Mouse (Mus musculus) liver, embryonic 16.5 days (tissue): ENCODE results near the gene Nlrp6. TPM values are rescaled to one million over a fixed set of nuclear protein-coding genes. Genes with fewer than 3 reads are reported as not detected.
"Not testable (repeated sequence)": the region's sequence is repeated elsewhere in the genome, so short reads cannot be mapped to it uniquely, and the experiment has no call there.

Experiments used
- ATAC-seq: fragments of 200-750 bp; cut with Nextera tagmentation; 2 replicates; pipeline ENCODE4 v1.8.0; 2017; ENCODE audit warnings: low read depth, mild to moderate bottlenecking, moderate number of reproducible peaks, moderate library complexity
- H3K27ac ChIP-seq: fragments of 300-500 bp; sonication (generic); 2 replicates; pipeline ENCODE4 v1.5.1; 2014; ENCODE audit warnings: mild to moderate bottlenecking, low read length
- H3K27me3 ChIP-seq: fragments of 300-500 bp; sonication (generic); 2 replicates; pipeline ENCODE4 v1.6.1; 2014; ENCODE audit warnings: low read depth, low read length, mixed read lengths; ENCODE audit not compliant: control insufficient read depth, insufficient read depth
- H3K36me3 ChIP-seq: fragments of 300-500 bp; sonication (generic); 2 replicates; pipeline ENCODE4 v1.6.1; 2014; ENCODE audit warnings: mild to moderate bottlenecking; ENCODE audit not compliant: control insufficient read depth, insufficient read depth
- H3K4me1 ChIP-seq: fragments of 300-500 bp; sonication (generic); 2 replicates; pipeline ENCODE4 v1.6.1; 2014; ENCODE audit warnings: low read depth, low read length, mixed read lengths; ENCODE audit not compliant: control insufficient read depth
- H3K4me2 ChIP-seq: fragments of 300-500 bp; sonication (generic); 2 replicates; pipeline ENCODE4 v1.6.1; 2014; ENCODE audit warnings: low read depth, low read length, mixed read lengths
- H3K4me3 ChIP-seq: fragments of 300-500 bp; sonication (generic); 2 replicates; pipeline ENCODE4 v1.5.1; 2014; ENCODE audit warnings: low read depth, mild to moderate bottlenecking, low read length
- H3K9ac ChIP-seq: fragments of 300-500 bp; sonication (generic); 2 replicates; pipeline ENCODE4 v1.6.1; 2014; ENCODE audit warnings: low read depth, low read length
- H3K9me3 ChIP-seq: fragments of 300-500 bp; sonication (generic); replicated peaks from 2 replicates; pipeline ENCODE4 v1.6.1; 2016; ENCODE audit warnings: low read length; ENCODE audit not compliant: control insufficient read depth
- WGBS: fragments of 180-500 bp; shearing (Covaris S2); extraction: QIAGEN DNeasy Blood & Tissue Kit; methylation state at CpG from one replicate; pipeline ENCODE4 v1.1.7; 2014; ENCODE audit not compliant: insufficient replicate concordance; 5-methylcytosine and 5-hydroxymethylcytosine counted together
- polyA plus RNA-seq: library from polyadenylated mRNA; unstranded; fragments of >200 nt; fragmentation: Nextera tagmentation; extraction: Ambion mirVana; gene quantifications from 2 replicates; pipeline ENCODE4 v1.2.1, GENCODE M21; 2015

The Nlrp6 gene
- polyA plus RNA-seq, 1 experiment from 2014 or later, result 10.8 TPM

DNA sequence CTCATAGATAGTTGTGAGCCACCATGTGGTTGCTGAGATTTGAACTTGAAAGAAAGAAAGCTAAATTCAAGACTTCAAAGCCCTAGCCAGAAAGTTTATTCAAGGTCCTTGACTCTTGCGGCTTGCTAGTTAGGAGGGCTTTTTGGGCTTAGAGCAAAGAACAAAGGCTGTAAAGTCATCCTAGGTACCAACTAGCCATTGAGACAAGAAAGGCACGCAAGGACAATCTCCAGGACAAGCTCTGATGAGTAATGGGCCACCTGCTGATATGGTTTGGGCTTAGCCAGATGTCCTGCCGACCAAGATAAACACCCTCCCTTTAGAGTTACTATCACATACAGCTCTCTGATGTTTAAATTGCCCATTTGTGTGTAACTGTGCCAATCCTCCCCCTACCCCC lies 48.0 kb downstream of the Nlrp6 start:
- not testable (repeated sequence) for ATAC-seq, H3K4me3 ChIP-seq, H3K9ac ChIP-seq, H3K27me3 ChIP-seq, H3K4me1 ChIP-seq, H3K4me2 ChIP-seq, H3K36me3 ChIP-seq, H3K27ac ChIP-seq, H3K9me3 ChIP-seq
- 34% methylated on average over 3 of the region's 3 CpGs for WGBS

DNA sequence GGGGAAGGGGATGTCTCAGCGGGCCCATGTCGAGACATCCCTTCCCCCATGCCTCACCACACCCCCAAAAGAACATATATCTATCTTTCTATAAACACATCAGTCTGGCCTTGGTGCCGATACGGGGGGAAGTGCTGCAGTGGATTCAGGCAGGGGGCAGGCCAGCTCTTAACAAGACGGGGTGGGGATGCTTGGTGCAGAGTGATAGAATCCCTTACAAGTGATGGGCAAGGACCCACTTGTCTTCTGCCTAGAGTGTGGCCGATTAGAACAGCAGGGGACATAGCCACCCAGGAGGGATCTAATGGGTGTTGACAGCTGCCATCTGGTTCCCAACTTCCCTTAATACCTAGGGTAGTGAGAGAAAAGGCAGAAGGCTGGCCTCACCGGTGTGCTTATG lies 50.2 kb downstream of the Nlrp6 start:
- H3K4me2 ChIP-seq, result no peak overlapping the region
- H3K9me3 ChIP-seq, result no peaks in the 10 kb centered on the region
- no peaks in the 10 kb centered on the region; the same call in 1 of the 2 replicates for H3K4me1 ChIP-seq
- WGBS, result 27% methylated on average over 7 of the region's 7 CpGs
- no peak overlapping the region for H3K27ac ChIP-seq
- H3K36me3 ChIP-seq, result no peaks in the 10 kb centered on the region
- H3K4me3 ChIP-seq, result no peak overlapping the region
- ATAC-seq, result no peak
- no peaks in the 10 kb centered on the region for H3K27me3 ChIP-seq
- H3K9ac ChIP-seq, result no peak overlapping the region

DNA sequence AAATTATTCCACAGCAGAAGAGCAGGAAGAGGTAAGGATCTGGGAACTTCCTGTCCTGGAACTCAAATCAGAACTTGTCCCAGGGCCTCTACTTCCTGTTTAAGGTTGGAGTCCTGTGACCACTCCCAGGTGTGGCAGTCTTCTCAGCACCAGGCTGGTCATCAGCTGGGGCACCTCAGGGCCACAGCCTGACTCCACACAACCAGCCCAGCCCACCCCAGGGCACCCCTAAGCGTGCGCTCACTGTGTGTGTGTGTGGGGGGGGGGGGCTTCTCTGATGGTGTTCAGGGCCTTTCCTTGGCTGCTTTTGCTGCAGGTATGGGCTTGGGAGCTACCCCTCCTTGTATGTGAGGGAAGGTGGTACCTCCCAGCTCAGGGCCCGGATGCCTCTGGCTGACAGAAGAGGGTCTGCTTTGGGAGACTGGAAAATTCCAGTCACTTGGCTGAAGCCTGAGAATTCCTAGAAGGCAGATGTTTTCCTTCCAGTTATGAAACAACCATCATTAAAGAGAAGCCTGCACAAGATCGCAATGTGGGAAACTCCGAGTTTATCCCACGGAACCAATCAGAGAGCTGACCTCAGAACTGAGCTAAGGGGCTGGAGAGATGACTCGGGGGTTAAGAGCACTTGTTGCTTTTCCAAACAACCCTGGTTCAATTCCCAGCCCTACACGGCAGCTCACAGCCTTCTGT lies 50.9 kb downstream of the Nlrp6 start:
- H3K4me1 ChIP-seq, result no peaks in the 10 kb centered on the region; the same call in 1 of the 2 replicates
- 74% methylated on average over 8 of the region's 8 CpGs for WGBS
- no peak overlapping the region for H3K27ac ChIP-seq
- H3K4me2 ChIP-seq, result no peak overlapping the region
- H3K4me3 ChIP-seq, result no peak overlapping the region
- H3K27me3 ChIP-seq, result no peaks in the 10 kb centered on the region
- no peak for ATAC-seq
- no peaks in the 10 kb centered on the region for H3K9me3 ChIP-seq
- H3K36me3 ChIP-seq, result no peaks in the 10 kb centered on the region
- H3K9ac ChIP-seq, result no peak overlapping the region

- Histone ChIP-seq H3K4me2 (no peak overlapping the region), H3K4me1 (no peaks in the 10 kb centered on the region; the same call in 1 of the 2 replicates), H3K36me3 (no peaks in the 10 kb centered on the region), H3K9me3 (no peaks in the 10 kb centered on the region), H3K27me3 (no peaks in the 10 kb centered on the region), H3K27ac (no peak overlapping the region), H3K9ac (no peak overlapping the region), H3K4me3 (no peak overlapping the region)
- ATAC-seq, result no peak
- WGBS, result 50% methylated on average over 14 of the region's 14 CpGs
These were observed 52.9 kb downstream of the Nlrp6 start for GRCm38 (mm10) chr7:140973396-140974165.

DNA sequence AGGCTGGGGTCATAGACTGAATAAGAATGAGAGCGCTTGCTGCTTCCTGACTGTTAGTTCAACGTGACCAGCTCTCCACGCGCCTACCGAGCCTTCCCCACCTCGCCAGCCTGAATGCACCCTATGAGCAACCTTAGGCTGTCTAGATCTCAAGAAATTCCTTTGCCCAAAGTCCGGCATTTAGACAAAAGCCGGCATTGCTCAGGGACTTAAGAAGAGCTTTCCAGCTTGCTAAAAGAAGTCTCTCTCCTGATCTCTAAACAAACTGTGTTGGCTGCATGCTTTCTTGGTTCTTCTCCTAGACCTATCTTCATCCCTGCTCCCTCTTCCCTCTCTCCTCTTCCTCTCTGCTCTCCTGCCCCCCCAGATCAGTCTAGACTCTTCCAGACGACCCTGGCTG lies 54.2 kb downstream of the Nlrp6 start:
- Histone ChIP-seq H3K27ac (no peak overlapping the region), H3K27me3 (no peaks in the 10 kb centered on the region), H3K4me3 (no peak overlapping the region), H3K9ac (no peak overlapping the region), H3K9me3 (no peaks in the 10 kb centered on the region), H3K4me1 (no peaks in the 10 kb centered on the region; the same call in 1 of the 2 replicates), H3K4me2 (no peak overlapping the region), H3K36me3 (no peaks in the 10 kb centered on the region)
- 22% methylated on average over 9 of the region's 9 CpGs for WGBS
- ATAC-seq, result no peak

- Histone ChIP-seq H3K27me3 (no peaks in the 10 kb centered on the region), H3K36me3 (no peaks in the 10 kb centered on the region), H3K4me3 (no peak overlapping the region), H3K4me2 (no peak overlapping the region), H3K4me1 (no peaks in the 10 kb centered on the region; the same call in 1 of the 2 replicates), H3K9ac (no peak overlapping the region), H3K9me3 (no peaks in the 10 kb centered on the region), H3K27ac (no peak overlapping the region)
- 48% methylated on average over 3 of the region's 3 CpGs for WGBS
- ATAC-seq, result no peak
These were observed 54.8 kb downstream of the Nlrp6 start for GRCm38 (mm10) chr7:140975465-140975864.

DNA sequence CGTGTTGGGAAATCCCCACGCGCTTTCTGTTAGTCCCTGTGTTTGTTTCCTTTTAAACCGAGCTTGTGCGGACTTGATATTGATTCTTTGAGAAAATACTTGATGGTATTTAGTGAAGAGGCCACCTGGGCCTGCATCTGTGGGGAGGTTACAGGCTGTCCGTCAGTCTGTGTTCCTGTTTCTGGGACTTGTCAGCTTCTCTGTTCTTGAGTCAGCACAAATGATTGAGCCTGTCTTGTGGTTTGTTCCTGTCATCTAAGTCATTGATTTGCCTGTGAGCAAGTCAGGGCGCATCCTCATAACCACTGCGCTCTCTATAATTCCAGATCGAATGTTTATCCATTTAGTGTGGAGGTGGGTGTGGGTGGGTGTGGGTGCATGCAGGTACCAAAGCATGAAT lies 56.0 kb downstream of the Nlrp6 start:
- 52% methylated on average over 9 of the region's 9 CpGs for WGBS

More for the DNA sequence above, 56.0 kb downstream of the Nlrp6 start:
- not testable (repeated sequence) for H3K4me3 ChIP-seq, H3K27me3 ChIP-seq, H3K9ac ChIP-seq, H3K4me2 ChIP-seq, H3K4me1 ChIP-seq, H3K9me3 ChIP-seq, ATAC-seq, H3K27ac ChIP-seq, H3K36me3 ChIP-seq
